Mouse (Mus musculus) myocyte (in vitro differentiated cells): ENCODE measurements around the gene Rnf103.

ENCODE experiments used
- CEBPB ChIP-seq: IDR thresholded peaks from 2 replicates; pipeline ENCODE4 v1.6.1; 2011; ENCODE audit warnings: mild to moderate bottlenecking, moderate library complexity; ENCODE audit not compliant: poor library complexity, insufficient read depth, severe bottlenecking
- E2F4 ChIP-seq: IDR thresholded peaks from one replicate; pipeline ENCODE4 v1.6.1; 2011; ENCODE audit warnings: mild to moderate bottlenecking, control low read depth, moderate library complexity; ENCODE audit not compliant: insufficient read depth
- MAX ChIP-seq: IDR thresholded peaks from one replicate; pipeline ENCODE4 v1.6.1; 2011; ENCODE audit warnings: low read depth, mild to moderate bottlenecking, control low read depth
- MYOD1 ChIP-seq, 3 experiments: IDR thresholded peaks; one replicate each; pipeline ENCODE4 v1.6.1; 2011; ENCODE audit warnings: control low read depth in 2 of 3, low read depth in 2 of 3, mild to moderate bottlenecking in 2 of 3, moderate library complexity in 1 of 3; ENCODE audit not compliant: insufficient read length in 2 of 3, control insufficient read depth in 1 of 3
- MYOG ChIP-seq, 3 experiments: IDR thresholded peaks; one replicate each; pipeline ENCODE4 v1.6.1; 2011; ENCODE audit warnings: control low read depth in 2 of 3, low read depth in 2 of 3, mild to moderate bottlenecking in 2 of 3; ENCODE audit not compliant: insufficient read length in 2 of 3, control insufficient read depth in 1 of 3, insufficient read depth in 1 of 3
- POLR2A ChIP-seq: IDR thresholded peaks from one replicate; pipeline ENCODE4 v1.6.1; 2011; ENCODE audit warnings: low read depth, mild to moderate bottlenecking, control low read depth, moderate library complexity; ENCODE audit not compliant: insufficient read length
- POLR2AphosphoS2 ChIP-seq: IDR thresholded peaks from one replicate; pipeline ENCODE4 v1.6.1; 2011; ENCODE audit warnings: low read depth, control low read depth; ENCODE audit not compliant: insufficient read length
- REST ChIP-seq: IDR thresholded peaks from one replicate; pipeline ENCODE4 v1.6.1; 2011; ENCODE audit warnings: mild to moderate bottlenecking, control low read depth, moderate library complexity; ENCODE audit not compliant: insufficient read depth, insufficient read length
- TCF12 ChIP-seq: IDR thresholded peaks from one replicate; pipeline ENCODE4 v1.6.1; 2011; ENCODE audit warnings: mild to moderate bottlenecking, control low read depth; ENCODE audit not compliant: poor library complexity, insufficient read depth, severe bottlenecking
- USF1 ChIP-seq: IDR thresholded peaks from one replicate; pipeline ENCODE4 v1.6.1; 2011; ENCODE audit warnings: low read depth, mild to moderate bottlenecking, control low read depth, moderate library complexity

- TF ChIP-seq POLR2A (no peak), POLR2AphosphoS2 (no peak), USF1 (no peak), TCF12 (no peak), MYOG (IDR thresholded peaks at IDR 0.05; ENCODE audit: control insufficient read depth in 1 of 3, insufficient read depth in 1 of 3, insufficient read length in 2 of 3, low read depth in 2 of 3) (no peak), MAX (no peak), E2F4 (no peak), CEBPB (no peak), REST (no peak), MYOD1 (IDR thresholded peaks at IDR 0.05; ENCODE audit: control insufficient read depth in 1 of 3, insufficient read length in 2 of 3, low read depth in 2 of 3) (no peak)
Observed at GRCm38 (mm10) chr6:71485246-71485645, 8.4 kb upstream of the Rnf103 start.
